Mouse (Mus musculus) MEL (cell line): ENCODE measurements around the gene Gm17631. TPM values are rescaled to one million over a fixed set of nuclear protein-coding genes. Genes with fewer than 3 reads are reported as not detected.

ENCODE experiments used
- DNase-seq: peaks from one replicate; pipeline ENCODE4 v3.0.0; 2011; ENCODE audit warnings: low read depth, low spot score
- H3K27ac ChIP-seq: 2 replicates; pipeline ENCODE4 v1.5.1; 2012; ENCODE audit warnings: low read depth, mild to moderate bottlenecking, control low read depth, low read length, moderate library complexity; ENCODE audit not compliant: control insufficient read depth
- H3K27me3 ChIP-seq, 2 experiments: fragments of 150-350 bp in 1 of 2; sonication (generic) in 1 of 2; 2 replicates each; pipeline ENCODE4 v1.6.1; 2012; ENCODE audit warnings: low read length in 2 of 2, mild to moderate bottlenecking in 2 of 2, improper control_type of control experiment in 1 of 2, moderate library complexity in 1 of 2; ENCODE audit not compliant: insufficient read depth in 2 of 2, control insufficient read depth in 1 of 2
- H3K36me3 ChIP-seq, 2 experiments: 2 replicates each; pipeline ENCODE4 v1.6.1; 2012 to 2014; ENCODE audit warnings: low read length in 2 of 2, improper control_type of control experiment in 1 of 2, inconsistent platforms in 1 of 2, mild to moderate bottlenecking in 1 of 2; ENCODE audit not compliant: insufficient read depth in 2 of 2, control insufficient read depth in 1 of 2
- H3K4me1 ChIP-seq, 2 experiments: fragments of 150-350 bp in 1 of 2; sonication (generic) in 1 of 2; 2 replicates each; pipeline ENCODE4 v1.6.1; 2012; ENCODE audit warnings: low read length in 2 of 2, improper control_type of control experiment in 1 of 2, mild to moderate bottlenecking in 1 of 2; ENCODE audit not compliant: insufficient read depth in 2 of 2, control insufficient read depth in 1 of 2
- H3K4me3 ChIP-seq, 2 experiments: fragments of 150-350 bp in 1 of 2; sonication (generic) in 1 of 2; 2 replicates each; pipeline ENCODE4 v1.5.1; 2012; ENCODE audit warnings: low read depth in 2 of 2, low read length in 2 of 2, mild to moderate bottlenecking in 2 of 2, moderate library complexity in 2 of 2, control low read depth in 1 of 2, improper control_type of control experiment in 1 of 2; ENCODE audit not compliant: control insufficient read depth in 1 of 2, insufficient read depth in 1 of 2
- H3K79me2 ChIP-seq: 2 replicates; pipeline ENCODE4 v1.6.1; 2012; ENCODE audit warnings: mild to moderate bottlenecking, low read length, moderate library complexity; ENCODE audit not compliant: control insufficient read depth, poor library complexity, insufficient read depth
- H3K9ac ChIP-seq: 2 replicates; pipeline ENCODE4 v1.6.1; 2012; ENCODE audit warnings: low read depth, mild to moderate bottlenecking, control low read depth, low read length, moderate library complexity; ENCODE audit not compliant: control insufficient read depth, poor library complexity, severe bottlenecking
- H3K9me3 ChIP-seq: fragments of 150-350 bp; sonication (generic); replicated peaks from 2 replicates; pipeline ENCODE4 v1.6.1; 2012; ENCODE audit warnings: mild to moderate bottlenecking, low read length, improper control_type of control experiment, moderate library complexity; ENCODE audit not compliant: insufficient read depth
- CHD2 ChIP-seq: IDR thresholded peaks from 2 replicates; pipeline ENCODE4 v1.6.1; 2011; ENCODE audit warnings: low read length, improper control_type of control experiment
- CTCF ChIP-seq, 3 experiments: IDR thresholded peaks in 2 of 3; conservative IDR thresholded peaks in 1 of 3; 2 replicates each; pipeline ENCODE4 v1.5.1; 2011 to 2012; ENCODE audit warnings: low read length in 3 of 3, low read depth in 2 of 3, mild to moderate bottlenecking in 2 of 3, improper control_type of control experiment in 1 of 3, inconsistent platforms in 1 of 3, mixed read lengths in 1 of 3, moderate library complexity in 1 of 3; ENCODE audit not compliant: control insufficient read depth in 1 of 3, insufficient read depth in 1 of 3, poor library complexity in 1 of 3, severe bottlenecking in 1 of 3
- ELF1 ChIP-seq: IDR thresholded peaks from 2 replicates; pipeline ENCODE4 v1.6.1; 2014; ENCODE audit warnings: low read depth, mild to moderate bottlenecking, inconsistent platforms, low read length, improper control_type of control experiment, moderate library complexity
- EP300 ChIP-seq, 2 experiments: IDR thresholded peaks; 2 replicates each; pipeline ENCODE4 v1.6.1; 2011; ENCODE audit warnings: improper control_type of control experiment in 2 of 2, low read length in 2 of 2, low read depth in 1 of 2, mild to moderate bottlenecking in 1 of 2
- ETS1 ChIP-seq: IDR thresholded peaks from 2 replicates; pipeline ENCODE4 v1.6.1; 2012; ENCODE audit warnings: low read depth, mild to moderate bottlenecking, inconsistent platforms, low read length, improper control_type of control experiment, moderate library complexity
- GATA1 ChIP-seq: IDR thresholded peaks from 2 replicates; pipeline ENCODE4 v1.6.1; 2011; ENCODE audit warnings: low read depth, low read length, improper control_type of control experiment
- MAZ ChIP-seq: IDR thresholded peaks from 2 replicates; pipeline ENCODE4 v1.6.1; 2012; ENCODE audit warnings: low read depth, mild to moderate bottlenecking, inconsistent platforms, low read length, improper control_type of control experiment
- MEF2A ChIP-seq: IDR thresholded peaks from 2 replicates; pipeline ENCODE4 v1.6.1; 2014; ENCODE audit warnings: low read depth, mild to moderate bottlenecking, inconsistent platforms, low read length, improper control_type of control experiment; ENCODE audit not compliant: poor library complexity, insufficient replicate concordance, severe bottlenecking; ENCODE audit errors: extremely low read depth
- MXI1 ChIP-seq: IDR thresholded peaks from 2 replicates; pipeline ENCODE4 v1.6.1; 2011; ENCODE audit warnings: mild to moderate bottlenecking, low read depth, low read length, improper control_type of control experiment
- MYB ChIP-seq: IDR thresholded peaks from 2 replicates; pipeline ENCODE4 v1.6.1; 2011; ENCODE audit warnings: mild to moderate bottlenecking, low read depth, low read length, improper control_type of control experiment
- NRF1 ChIP-seq: IDR thresholded peaks from 2 replicates; pipeline ENCODE4 v1.6.1; 2014; ENCODE audit warnings: low read depth, mild to moderate bottlenecking, inconsistent platforms, low read length, improper control_type of control experiment, moderate library complexity; ENCODE audit not compliant: poor library complexity, insufficient read depth, severe bottlenecking
- RAD21 ChIP-seq: IDR thresholded peaks from 2 replicates; pipeline ENCODE4 v1.6.1; 2011; ENCODE audit warnings: mild to moderate bottlenecking, low read depth, low read length, improper control_type of control experiment
- SMC3 ChIP-seq: IDR thresholded peaks from 2 replicates; pipeline ENCODE4 v1.6.1; 2011; ENCODE audit warnings: low read depth, low read length, improper control_type of control experiment
- TAL1 ChIP-seq: IDR thresholded peaks from 2 replicates; pipeline ENCODE4 v1.6.1; 2012; ENCODE audit warnings: mild to moderate bottlenecking, inconsistent platforms, low read length, moderate library complexity, mixed read lengths
- TCF12 ChIP-seq: IDR thresholded peaks from 2 replicates; pipeline ENCODE4 v1.6.1; 2014; ENCODE audit warnings: low read depth, mild to moderate bottlenecking, inconsistent platforms, low read length, improper control_type of control experiment, moderate library complexity
- ZC3H11A ChIP-seq: IDR thresholded peaks from 2 replicates; pipeline ENCODE4 v1.6.1; 2012; ENCODE audit warnings: low read depth, mild to moderate bottlenecking, inconsistent platforms, low read length, improper control_type of control experiment
- ZMIZ1 ChIP-seq: IDR thresholded peaks from 2 replicates; pipeline ENCODE4 v1.6.1; 2012; ENCODE audit warnings: low read depth, mild to moderate bottlenecking, inconsistent platforms, low read length, improper control_type of control experiment, moderate library complexity
- ZNF384 ChIP-seq: IDR thresholded peaks from 2 replicates; pipeline ENCODE4 v1.6.1; 2012; ENCODE audit warnings: low read depth, mild to moderate bottlenecking, inconsistent platforms, low read length, improper control_type of control experiment
- polyA plus RNA-seq, 2 experiments: library from polyadenylated mRNA; stranded (reverse) in 1 of 2; unstranded in 1 of 2; fragments of >175 nt in 1 of 2; fragments of >200 nt in 1 of 2; gene quantifications; 2 replicates each; pipeline versions ENCODE4 v1.2.1 to v1.2.4; 2012; ENCODE audit warnings: low replicate concordance in 2 of 2, low read depth in 1 of 2; ENCODE audit not compliant: insufficient read length in 2 of 2, insufficient read depth in 1 of 2, missing spikeins in 1 of 2
- total RNA-seq: library from RNA; depleted of rRNA; stranded (reverse); fragments of 300-350 nt; gene quantifications from 2 replicates; pipeline ENCODE4 v1.2.3, GENCODE M21; 2012

The Gm17631 gene
- total and polyA plus RNA-seq, 3 experiments: not detected

DNA sequence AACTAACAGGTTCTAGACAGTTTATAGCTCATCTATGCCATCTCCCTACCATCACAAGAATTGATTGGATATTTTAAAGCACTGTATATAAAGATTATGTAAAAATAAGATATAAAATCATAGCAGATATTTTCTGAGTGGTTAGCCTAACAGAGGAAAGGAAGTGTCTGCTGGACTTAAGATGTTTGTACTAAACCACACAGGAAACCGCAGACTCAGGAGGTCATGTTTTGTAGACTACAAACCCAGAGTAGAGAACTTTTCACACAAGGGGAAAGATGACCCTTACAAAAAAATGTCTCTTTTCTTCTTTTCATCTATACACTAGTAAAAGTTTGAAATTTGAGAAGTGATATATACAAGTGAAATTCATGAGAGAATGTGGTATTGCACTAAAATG lies 38.4 kb upstream of the Gm17631 start:
- DNase-seq: no peak
- Histone ChIP-seq H3K9me3 (no peaks in the 10 kb centered on the region), H3K36me3 (no peaks in the 10 kb centered on the region), H3K79me2 (no peaks in the 10 kb centered on the region), H3K27ac (no peak overlapping the region), H3K9ac (no peak overlapping the region), H3K27me3 (no peaks in the 10 kb centered on the region; a peak in 1 of 4 replicates), H3K4me3 (no peak overlapping the region)
- no peak for TF ChIP-seq ZNF384
- TF ChIP-seq, all 39 proteins: peak for 0
- no peaks in the 10 kb centered on the region for H3K4me1 ChIP-seq

- Histone ChIP-seq H3K9ac (no peak overlapping the region), H3K27ac (no peak overlapping the region), H3K27me3 (no peaks in the 10 kb centered on the region; a peak in 1 of 4 replicates), H3K4me1 (no peaks in the 10 kb centered on the region), H3K79me2 (no peaks in the 10 kb centered on the region), H3K36me3 (no peaks in the 10 kb centered on the region), H3K4me3 (no peak overlapping the region), H3K9me3 (no peaks in the 10 kb centered on the region)
- DNase-seq: peak; percentile 18
- TF ChIP-seq ZC3H11A (peak; percentile 47), CTCF (IDR thresholded peaks at IDR 0.05 in 2 of 3, conservative IDR thresholded peaks at IDR 0.05 in 1 of 3; ENCODE audit: control insufficient read depth in 1 of 3, insufficient read depth in 1 of 3, low read depth in 2 of 3, low read length in 3 of 3, poor library complexity in 1 of 3, severe bottlenecking in 1 of 3) (peak in 1 of 3 experiments; percentile 51; a peak in 2 of 6 replicates), SMC3 (peak; percentile 84), ZNF384 (0 out of 2 replicates have a peak, but pooled peaks have one; percentile 32), MYB (no peak), RAD21 (peak; percentile 59)
These were observed 36.9 kb upstream of the Gm17631 start for GRCm38 (mm10) chr6:129825559-129825958.

- no peak within 1 kb of the TSS for H3K4me3 ChIP-seq
These were observed 14.1 kb downstream of the Gm17631 start, which contains the start of gene Klra17 for GRCm38 (mm10) chr6:129876549-129876948. Gene Klra17, minus strand, starts transcription at chr6:129876672.

More at GRCm38 (mm10) chr6:129876549-129876948, 14.1 kb downstream of the Gm17631 start, which contains the start of gene Klra17:
- TF ChIP-seq CTCF (IDR thresholded peaks at IDR 0.05 in 2 of 3, conservative IDR thresholded peaks at IDR 0.05 in 1 of 3; ENCODE audit: control insufficient read depth in 1 of 3, insufficient read depth in 1 of 3, low read depth in 2 of 3, low read length in 3 of 3, poor library complexity in 1 of 3, severe bottlenecking in 1 of 3) (no peak), MEF2A (no peak), NRF1 (no peak), TCF12 (no peak), ELF1 (no peak), ETS1 (no peak), TAL1 (no peak), MXI1 (no peak), CHD2 (no peak), MAZ (no peak), EP300 (IDR thresholded peaks at IDR 0.05; ENCODE audit: low read depth in 1 of 2, low read length in 2 of 2) (no peak), GATA1 (no peak), ZMIZ1 (no peak)
- H3K27ac ChIP-seq: no peak within 1 kb of the TSS
- H3K79me2 ChIP-seq: no peaks in the 10 kb centered on the region
- H3K9me3 ChIP-seq: no peaks in the 10 kb centered on the region
- DNase-seq: peak; percentile 9
- no peaks in the 10 kb centered on the region for H3K36me3 ChIP-seq
- H3K27me3 ChIP-seq: no peaks in the 10 kb centered on the region
- no peaks in the 10 kb centered on the region for H3K4me1 ChIP-seq
- no peak within 1 kb of the TSS for H3K9ac ChIP-seq
